Mouse (Mus musculus): ENCODE results near the gene Olfr1258. TPM values are rescaled to one million over a fixed set of nuclear protein-coding genes. Genes with fewer than 3 reads are reported as not detected.

Olfr1258 gene
- not detected for polyA plus RNA-seq (2014; fragmentation: Illumina TruSeq; extraction: RNeasy Lipid Tissue Mini Kit (QIAGEN cat#74804))

DNA sequence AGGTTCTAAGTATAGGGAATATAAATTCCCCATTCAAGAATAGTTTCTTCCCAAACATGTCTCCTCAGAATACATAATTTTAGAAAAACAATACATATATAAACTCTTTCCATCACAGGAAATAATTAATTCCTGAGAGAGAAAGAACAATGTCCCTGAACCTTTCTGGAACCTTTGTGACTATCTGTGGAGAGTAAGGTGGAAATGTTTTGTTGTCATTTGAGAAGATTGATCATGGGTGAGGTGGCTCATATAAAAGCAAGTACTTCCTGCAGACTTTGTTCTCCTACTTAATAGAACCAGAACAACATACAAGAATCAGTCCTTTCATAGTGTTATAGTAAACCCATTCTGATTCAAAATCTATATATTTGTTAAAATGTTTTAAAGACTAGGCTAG, at the start of gene Olfr1258:
TSS of gene Olfr1258 (plus strand) at position 301 of the 400 bp plus-strand sequence.

DNA sequence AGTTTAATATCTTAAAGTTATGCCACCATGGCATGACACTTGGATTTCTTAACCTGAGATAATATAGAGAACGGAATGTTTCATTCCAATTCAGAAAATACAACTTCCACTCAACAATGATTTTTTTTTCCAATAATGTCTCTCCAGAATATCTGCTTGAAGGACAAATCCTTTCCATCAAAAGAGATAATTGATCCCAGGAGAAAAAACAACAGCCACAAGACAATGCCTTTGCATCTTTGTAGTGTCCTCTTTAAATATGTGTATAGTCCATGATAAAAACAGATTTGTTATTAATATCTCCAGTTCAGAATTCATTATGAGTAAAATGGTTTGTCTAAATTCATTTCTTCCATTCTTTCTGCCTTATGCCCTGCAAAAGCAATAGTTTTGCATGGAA, 49.0 kb upstream of the Olfr1258 start, which contains the start of gene Olfr1257:
TSS of gene Olfr1257 (plus strand) at position 301 of the 400 bp plus-strand sequence.

DNA sequence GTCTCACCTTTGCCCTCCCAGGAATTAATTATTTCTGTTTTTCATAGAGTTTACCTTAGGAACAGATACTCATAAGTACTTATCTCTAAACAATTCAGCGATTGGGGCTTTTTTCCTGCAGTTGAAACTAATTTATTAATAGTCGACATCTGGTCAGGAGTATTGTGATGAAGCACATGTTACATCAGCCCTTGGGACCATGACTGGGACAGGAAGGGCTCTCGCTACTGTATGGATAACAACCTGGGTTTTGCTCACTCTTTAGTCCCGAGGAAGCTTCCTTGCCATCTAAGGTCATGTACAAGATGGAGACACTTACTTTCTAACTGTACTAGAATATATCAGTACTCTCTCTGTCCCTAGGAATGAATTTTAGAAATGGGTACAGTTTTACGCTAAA, 21.5 kb downstream of the Olfr1258 start, which contains the start of gene Olfr1259:
TSS of gene Olfr1259 (minus strand) at position 101 of the 400 bp plus-strand sequence.

DNA sequence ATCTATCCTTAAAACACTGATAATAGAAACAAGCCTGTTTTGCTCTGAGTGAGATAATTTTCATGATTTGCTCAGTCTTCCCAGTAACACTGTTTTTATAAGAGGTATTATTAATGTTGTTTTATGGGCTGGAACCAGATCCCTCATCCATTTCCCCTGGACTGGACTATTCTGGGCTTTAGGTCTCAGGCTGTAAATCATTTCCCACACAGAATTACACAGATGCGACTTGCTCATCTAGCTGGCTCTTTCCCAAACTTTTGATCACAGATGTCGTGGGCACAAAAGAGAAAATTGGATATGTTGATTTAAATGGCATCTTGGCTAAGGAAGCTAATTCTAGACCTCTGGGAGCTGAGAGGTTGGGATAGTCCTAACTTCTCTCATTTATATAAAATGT, 47.1 kb downstream of the Olfr1258 start, which contains the start of gene Olfr1260:
TSS of gene Olfr1260 (plus strand) at position 157 of the 400 bp plus-strand sequence.

Other genes starting within 250 kb of the Olfr1258 start
- gene Olfr1252, start 202.3 kb upstream of the Olfr1258 start, polyA plus RNA-seq (2014; fragmentation: Illumina TruSeq; extraction: RNeasy Lipid Tissue Mini Kit (QIAGEN cat#74804)) = not detected
- not detected for gene Olfr1253, start 170.2 kb upstream of the Olfr1258 start, polyA plus RNA-seq (2014; fragmentation: Illumina TruSeq; extraction: RNeasy Lipid Tissue Mini Kit (QIAGEN cat#74804))
- not detected for gene Olfr1254, start 133.7 kb upstream of the Olfr1258 start, polyA plus RNA-seq (2014; fragmentation: Illumina TruSeq; extraction: RNeasy Lipid Tissue Mini Kit (QIAGEN cat#74804))
- not detected for gene Olfr1255, start 115.3 kb upstream of the Olfr1258 start, polyA plus RNA-seq (2014; fragmentation: Illumina TruSeq; extraction: RNeasy Lipid Tissue Mini Kit (QIAGEN cat#74804))
- not detected for gene Olfr1256, start 85.8 kb upstream of the Olfr1258 start, polyA plus RNA-seq (2014; fragmentation: Illumina TruSeq; extraction: RNeasy Lipid Tissue Mini Kit (QIAGEN cat#74804))
- not detected for gene Olfr48, start 79.1 kb upstream of the Olfr1258 start, polyA plus RNA-seq (2014; fragmentation: Illumina TruSeq; extraction: RNeasy Lipid Tissue Mini Kit (QIAGEN cat#74804))
- not detected for gene Olfr1257, start 48.9 kb upstream of the Olfr1258 start, polyA plus RNA-seq (2014; fragmentation: Illumina TruSeq; extraction: RNeasy Lipid Tissue Mini Kit (QIAGEN cat#74804))
- not detected for gene Olfr1259, start 21.4 kb downstream of the Olfr1258 start, polyA plus RNA-seq (2014; fragmentation: Illumina TruSeq; extraction: RNeasy Lipid Tissue Mini Kit (QIAGEN cat#74804))
- gene Olfr1260, start 47.0 kb downstream of the Olfr1258 start, polyA plus RNA-seq (2014; fragmentation: Illumina TruSeq; extraction: RNeasy Lipid Tissue Mini Kit (QIAGEN cat#74804)) = not detected
- gene Olfr1261, start 63.9 kb downstream of the Olfr1258 start, polyA plus RNA-seq (2014; fragmentation: Illumina TruSeq; extraction: RNeasy Lipid Tissue Mini Kit (QIAGEN cat#74804)) = not detected
- gene Olfr1262, start 72.8 kb downstream of the Olfr1258 start, polyA plus RNA-seq (2014; fragmentation: Illumina TruSeq; extraction: RNeasy Lipid Tissue Mini Kit (QIAGEN cat#74804)) = not detected
- not detected for gene Olfr1263, start 84.8 kb downstream of the Olfr1258 start, polyA plus RNA-seq (2014; fragmentation: Illumina TruSeq; extraction: RNeasy Lipid Tissue Mini Kit (QIAGEN cat#74804))
- not detected for gene Olfr1264, start 98.3 kb downstream of the Olfr1258 start, polyA plus RNA-seq (2014; fragmentation: Illumina TruSeq; extraction: RNeasy Lipid Tissue Mini Kit (QIAGEN cat#74804))
- gene Olfr1265, start 108.0 kb downstream of the Olfr1258 start, polyA plus RNA-seq (2014; fragmentation: Illumina TruSeq; extraction: RNeasy Lipid Tissue Mini Kit (QIAGEN cat#74804)) = not detected
- not detected for gene Olfr140, start 136.3 kb downstream of the Olfr1258 start, polyA plus RNA-seq (2014; fragmentation: Illumina TruSeq; extraction: RNeasy Lipid Tissue Mini Kit (QIAGEN cat#74804))
- gene Olfr1269, start 194.1 kb downstream of the Olfr1258 start, polyA plus RNA-seq (2014; fragmentation: Illumina TruSeq; extraction: RNeasy Lipid Tissue Mini Kit (QIAGEN cat#74804)) = not detected
- not detected for gene Olfr32, start 215.0 kb downstream of the Olfr1258 start, polyA plus RNA-seq (2014; fragmentation: Illumina TruSeq; extraction: RNeasy Lipid Tissue Mini Kit (QIAGEN cat#74804))
- not detected for gene Olfr1270, start 225.8 kb downstream of the Olfr1258 start, polyA plus RNA-seq (2014; fragmentation: Illumina TruSeq; extraction: RNeasy Lipid Tissue Mini Kit (QIAGEN cat#74804))